Mouse (Mus musculus) MEL (cell line): ENCODE data around the gene Prc1. TPM values are rescaled to one million over a fixed set of nuclear protein-coding genes. Genes with fewer than 3 reads are reported as not detected.

Experiments
- DNase-seq: peaks from one replicate; pipeline ENCODE4 v3.0.0; 2011; ENCODE audit warnings: low read depth, low spot score
- H3K27ac ChIP-seq: 2 replicates; pipeline ENCODE4 v1.5.1; 2012; ENCODE audit warnings: low read depth, mild to moderate bottlenecking, control low read depth, low read length, moderate library complexity; ENCODE audit not compliant: control insufficient read depth
- H3K27me3 ChIP-seq, 2 experiments: fragments of 150-350 bp in 1 of 2; sonication (generic) in 1 of 2; 2 replicates each; pipeline ENCODE4 v1.6.1; 2012; ENCODE audit warnings: low read length in 2 of 2, mild to moderate bottlenecking in 2 of 2, improper control_type of control experiment in 1 of 2, moderate library complexity in 1 of 2; ENCODE audit not compliant: insufficient read depth in 2 of 2, control insufficient read depth in 1 of 2
- H3K36me3 ChIP-seq, 2 experiments: 2 replicates each; pipeline ENCODE4 v1.6.1; 2012 to 2014; ENCODE audit warnings: low read length in 2 of 2, improper control_type of control experiment in 1 of 2, inconsistent platforms in 1 of 2, mild to moderate bottlenecking in 1 of 2; ENCODE audit not compliant: insufficient read depth in 2 of 2, control insufficient read depth in 1 of 2
- H3K4me1 ChIP-seq, 2 experiments: fragments of 150-350 bp in 1 of 2; sonication (generic) in 1 of 2; 2 replicates each; pipeline ENCODE4 v1.6.1; 2012; ENCODE audit warnings: low read length in 2 of 2, improper control_type of control experiment in 1 of 2, mild to moderate bottlenecking in 1 of 2; ENCODE audit not compliant: insufficient read depth in 2 of 2, control insufficient read depth in 1 of 2
- H3K4me3 ChIP-seq, 2 experiments: fragments of 150-350 bp in 1 of 2; sonication (generic) in 1 of 2; 2 replicates each; pipeline ENCODE4 v1.5.1; 2012; ENCODE audit warnings: low read depth in 2 of 2, low read length in 2 of 2, mild to moderate bottlenecking in 2 of 2, moderate library complexity in 2 of 2, control low read depth in 1 of 2, improper control_type of control experiment in 1 of 2; ENCODE audit not compliant: control insufficient read depth in 1 of 2, insufficient read depth in 1 of 2
- H3K79me2 ChIP-seq: 2 replicates; pipeline ENCODE4 v1.6.1; 2012; ENCODE audit warnings: mild to moderate bottlenecking, low read length, moderate library complexity; ENCODE audit not compliant: control insufficient read depth, poor library complexity, insufficient read depth
- H3K9ac ChIP-seq: 2 replicates; pipeline ENCODE4 v1.6.1; 2012; ENCODE audit warnings: low read depth, mild to moderate bottlenecking, control low read depth, low read length, moderate library complexity; ENCODE audit not compliant: control insufficient read depth, poor library complexity, severe bottlenecking
- H3K9me3 ChIP-seq: fragments of 150-350 bp; sonication (generic); replicated peaks from 2 replicates; pipeline ENCODE4 v1.6.1; 2012; ENCODE audit warnings: mild to moderate bottlenecking, low read length, improper control_type of control experiment, moderate library complexity; ENCODE audit not compliant: insufficient read depth
- BHLHE40 ChIP-seq: IDR thresholded peaks from 2 replicates; pipeline ENCODE4 v1.6.1; 2012; ENCODE audit warnings: low read depth, mild to moderate bottlenecking, inconsistent platforms, low read length, improper control_type of control experiment, borderline replicate concordance
- EP300 ChIP-seq, 2 experiments: IDR thresholded peaks; 2 replicates each; pipeline ENCODE4 v1.6.1; 2011; ENCODE audit warnings: improper control_type of control experiment in 2 of 2, low read length in 2 of 2, low read depth in 1 of 2, mild to moderate bottlenecking in 1 of 2
- ETS1 ChIP-seq: IDR thresholded peaks from 2 replicates; pipeline ENCODE4 v1.6.1; 2012; ENCODE audit warnings: low read depth, mild to moderate bottlenecking, inconsistent platforms, low read length, improper control_type of control experiment, moderate library complexity
- HCFC1 ChIP-seq: IDR thresholded peaks from 2 replicates; pipeline ENCODE4 v1.6.1; 2012; ENCODE audit warnings: low read depth, mild to moderate bottlenecking, inconsistent platforms, low read length, improper control_type of control experiment, moderate library complexity
- MAFK ChIP-seq: IDR thresholded peaks from 2 replicates; pipeline ENCODE4 v1.6.1; 2011; ENCODE audit warnings: low read depth, mild to moderate bottlenecking, low read length, improper control_type of control experiment, borderline replicate concordance
- MAX ChIP-seq: IDR thresholded peaks from 2 replicates; pipeline ENCODE4 v1.6.1; 2011; ENCODE audit warnings: low read length, improper control_type of control experiment
- MEF2A ChIP-seq: IDR thresholded peaks from 2 replicates; pipeline ENCODE4 v1.6.1; 2014; ENCODE audit warnings: low read depth, mild to moderate bottlenecking, inconsistent platforms, low read length, improper control_type of control experiment; ENCODE audit not compliant: poor library complexity, insufficient replicate concordance, severe bottlenecking; ENCODE audit errors: extremely low read depth
- MXI1 ChIP-seq: IDR thresholded peaks from 2 replicates; pipeline ENCODE4 v1.6.1; 2011; ENCODE audit warnings: mild to moderate bottlenecking, low read depth, low read length, improper control_type of control experiment
- MYB ChIP-seq: IDR thresholded peaks from 2 replicates; pipeline ENCODE4 v1.6.1; 2011; ENCODE audit warnings: mild to moderate bottlenecking, low read depth, low read length, improper control_type of control experiment
- MYC ChIP-seq: IDR thresholded peaks from 2 replicates; pipeline ENCODE4 v1.6.1; 2011; ENCODE audit warnings: low read depth, mild to moderate bottlenecking, low read length, improper control_type of control experiment, moderate library complexity
- NELFE ChIP-seq: IDR thresholded peaks from 2 replicates; pipeline ENCODE4 v1.6.1; 2011; ENCODE audit warnings: low read depth, low read length, improper control_type of control experiment
- POLR2A ChIP-seq, 2 experiments: IDR thresholded peaks; 2 replicates each; pipeline ENCODE4 v1.6.1; 2011 to 2012; ENCODE audit warnings: low read length in 2 of 2, mild to moderate bottlenecking in 2 of 2, control low read depth in 1 of 2, improper control_type of control experiment in 1 of 2, low read depth in 1 of 2, moderate library complexity in 1 of 2; ENCODE audit not compliant: control insufficient read depth in 1 of 2, insufficient read depth in 1 of 2, poor library complexity in 1 of 2
- POLR2AphosphoS2 ChIP-seq: IDR thresholded peaks from 2 replicates; pipeline ENCODE4 v1.6.1; 2011; ENCODE audit warnings: low read length, improper control_type of control experiment
- POLR2AphosphoS5 ChIP-seq: IDR thresholded peaks from 2 replicates; pipeline ENCODE4 v1.6.1; 2012; ENCODE audit warnings: low read depth, borderline replicate concordance, mild to moderate bottlenecking, inconsistent platforms, low read length, moderate library complexity, mixed read lengths
- RAD21 ChIP-seq: IDR thresholded peaks from 2 replicates; pipeline ENCODE4 v1.6.1; 2011; ENCODE audit warnings: mild to moderate bottlenecking, low read depth, low read length, improper control_type of control experiment
- SMC3 ChIP-seq: IDR thresholded peaks from 2 replicates; pipeline ENCODE4 v1.6.1; 2011; ENCODE audit warnings: low read depth, low read length, improper control_type of control experiment
- TBP ChIP-seq: IDR thresholded peaks from 2 replicates; pipeline ENCODE4 v1.8.0; 2011; ENCODE audit warnings: low read depth, low read length, improper control_type of control experiment
- TCF12 ChIP-seq: IDR thresholded peaks from 2 replicates; pipeline ENCODE4 v1.6.1; 2014; ENCODE audit warnings: low read depth, mild to moderate bottlenecking, inconsistent platforms, low read length, improper control_type of control experiment, moderate library complexity
- USF1 ChIP-seq: IDR thresholded peaks from 2 replicates; pipeline ENCODE4 v1.6.1; 2014; ENCODE audit warnings: low read depth, mild to moderate bottlenecking, inconsistent platforms, low read length, improper control_type of control experiment, moderate library complexity
- USF2 ChIP-seq, 2 experiments: IDR thresholded peaks; 2 replicates each; pipeline ENCODE4 v1.6.1; 2011 to 2012; ENCODE audit warnings: improper control_type of control experiment in 2 of 2, low read length in 2 of 2, borderline replicate concordance in 1 of 2, inconsistent platforms in 1 of 2, low read depth in 1 of 2, mild to moderate bottlenecking in 1 of 2; ENCODE audit not compliant: insufficient read depth in 1 of 2
- ZMIZ1 ChIP-seq: IDR thresholded peaks from 2 replicates; pipeline ENCODE4 v1.6.1; 2012; ENCODE audit warnings: low read depth, mild to moderate bottlenecking, inconsistent platforms, low read length, improper control_type of control experiment, moderate library complexity
- polyA plus RNA-seq, 2 experiments: library from polyadenylated mRNA; stranded (reverse) in 1 of 2; unstranded in 1 of 2; fragments of >175 nt in 1 of 2; fragments of >200 nt in 1 of 2; gene quantifications; 2 replicates each; pipeline versions ENCODE4 v1.2.1 to v1.2.4; 2012; ENCODE audit warnings: low replicate concordance in 2 of 2, low read depth in 1 of 2; ENCODE audit not compliant: insufficient read length in 2 of 2, insufficient read depth in 1 of 2, missing spikeins in 1 of 2
- total RNA-seq: library from RNA; depleted of rRNA; stranded (reverse); fragments of 300-350 nt; gene quantifications from 2 replicates; pipeline ENCODE4 v1.2.3, GENCODE M21; 2012

The Prc1 gene
- total and polyA plus RNA-seq, 3 experiments: 68.5 to 108 (median 82.2) TPM

DNA sequence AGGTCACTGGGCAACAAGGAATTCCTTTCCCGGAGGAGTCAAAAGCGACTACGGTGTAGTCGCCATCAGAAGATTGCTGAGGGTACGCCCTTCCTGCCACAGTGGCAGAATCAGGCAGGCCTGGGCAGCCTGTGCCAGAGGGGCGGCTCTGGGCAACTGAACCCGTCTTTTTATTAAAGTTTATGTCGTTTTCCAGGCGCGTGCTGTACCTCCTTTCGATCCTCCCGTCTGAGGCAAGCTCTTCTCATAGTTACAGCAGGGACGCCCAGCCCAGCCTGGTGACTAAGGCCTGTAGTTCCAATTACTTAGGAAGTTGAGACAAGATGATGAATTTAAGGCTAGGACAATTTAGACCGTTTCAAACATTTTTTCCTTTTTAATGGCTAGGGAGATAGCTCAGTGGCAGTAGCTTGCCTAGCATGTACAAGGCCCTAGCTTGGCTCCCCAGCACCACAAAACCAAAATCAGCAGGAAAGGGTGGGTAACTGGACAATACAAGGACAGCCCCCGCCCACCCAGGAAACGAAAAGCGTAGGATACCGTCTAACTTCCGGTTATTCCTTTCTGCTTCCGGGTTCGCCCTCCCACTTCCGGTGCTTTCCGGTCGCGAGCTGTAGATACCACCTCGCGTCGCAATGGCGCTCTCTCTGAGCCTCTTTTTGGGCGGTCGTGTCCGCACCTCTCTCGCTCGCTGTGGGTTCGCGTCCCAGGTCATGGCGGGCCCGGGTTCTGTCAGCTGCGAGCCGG is 33.5 kb upstream of the Prc1 start, which contains the start of gene Ngrn (continued):
- peak; percentile 41; the same call in 1 of the 2 replicates for TF ChIP-seq MYC

GRCm38 (mm10) chr7:80261372-80261990 is 32.8 kb upstream of the Prc1 start:
- Histone ChIP-seq H3K79me2 (peaks cover 19% of the 10 kb centered on the region), H3K27ac (peak overlapping the region; percentile 56), H3K9ac (peak overlapping the region; percentile 84), H3K27me3 (no peaks in the 10 kb centered on the region), H3K9me3 (no peaks in the 10 kb centered on the region), H3K4me3 (peak overlapping the region; percentile 55 to 77), H3K36me3 (peaks cover 6 to 15% of the 10 kb centered on the region in 2 experiments), H3K4me1 (peaks cover 4 to 17% of the 10 kb centered on the region in 2 experiments)
- TF ChIP-seq POLR2A (IDR thresholded peaks at IDR 0.05; ENCODE audit: control insufficient read depth in 1 of 2, insufficient read depth in 1 of 2, low read depth in 1 of 2, low read length in 2 of 2, poor library complexity in 1 of 2) (no peak), ETS1 (0 out of 2 replicates have a peak, but pooled peaks have one; percentile 6), MXI1 (peak; percentile 68; the same call in 1 of the 2 replicates), EP300 (IDR thresholded peaks at IDR 0.05; ENCODE audit: low read depth in 1 of 2, low read length in 2 of 2) (no peak), MAX (peak; percentile 26; the same call in 1 of the 2 replicates), POLR2AphosphoS2 (no peak), HCFC1 (0 out of 2 replicates have a peak, but pooled peaks have one; percentile 21), RAD21 (no peak), MYC (0 out of 2 replicates have a peak, but pooled peaks have one; percentile 6)
- peak; percentile 62 for DNase-seq

DNA sequence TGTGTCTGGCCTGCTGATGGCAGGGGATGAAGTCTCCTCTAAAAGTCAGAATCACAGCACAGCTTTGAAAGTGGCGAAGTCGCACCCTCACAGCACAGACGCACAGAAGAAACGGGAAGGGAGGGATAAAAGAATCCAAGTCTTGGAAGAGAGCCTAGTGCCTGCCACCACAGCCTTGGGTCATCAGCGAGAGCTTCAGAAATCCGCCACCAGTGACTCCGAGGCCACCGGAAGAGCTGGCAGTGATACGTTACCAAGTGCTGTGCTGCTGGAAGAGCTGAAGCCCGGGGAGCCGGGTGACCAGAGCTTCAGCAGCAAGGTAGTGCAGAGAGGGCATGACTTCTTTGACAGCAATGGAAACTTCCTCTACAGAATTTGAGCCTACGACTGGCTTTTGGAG is 29.6 kb upstream of the Prc1 start:
- H3K27ac ChIP-seq: no peak overlapping the region
- H3K9me3 ChIP-seq: no peaks in the 10 kb centered on the region
- peaks cover 7 to 21% of the 10 kb centered on the region in 2 experiments for H3K4me1 ChIP-seq
- no peak overlapping the region for H3K4me3 ChIP-seq
- peaks cover 20% of the 10 kb centered on the region for H3K79me2 ChIP-seq
- peaks cover 6 to 26% of the 10 kb centered on the region in 2 experiments for H3K36me3 ChIP-seq
- TF ChIP-seq POLR2AphosphoS2: no peak
- no peak for TF ChIP-seq MYB
- no peak for TF ChIP-seq POLR2AphosphoS5
- no peak for TF ChIP-seq TCF12
- no peak for TF ChIP-seq MXI1
- TF ChIP-seq MAFK: no peak
- no peak for TF ChIP-seq SMC3
- TF ChIP-seq MEF2A: no peak
- TF ChIP-seq NELFE: no peak
- TF ChIP-seq USF2 (IDR thresholded peaks at IDR 0.05; ENCODE audit: borderline replicate concordance in 1 of 2, insufficient read depth in 1 of 2, low read depth in 1 of 2, low read length in 2 of 2): no peak
- no peak for TF ChIP-seq EP300 (IDR thresholded peaks at IDR 0.05; ENCODE audit: low read depth in 1 of 2, low read length in 2 of 2)
- TF ChIP-seq MYC: no peak
- no peak for TF ChIP-seq TBP
- no peak for TF ChIP-seq BHLHE40
- TF ChIP-seq USF1: no peak
- no peak for TF ChIP-seq ZMIZ1
- TF ChIP-seq POLR2A (IDR thresholded peaks at IDR 0.05; ENCODE audit: control insufficient read depth in 1 of 2, insufficient read depth in 1 of 2, low read depth in 1 of 2, low read length in 2 of 2, poor library complexity in 1 of 2): no peak
- TF ChIP-seq, all 39 proteins: peak for 0
- Histone ChIP-seq H3K9ac (no peak overlapping the region), H3K27me3 (no peaks in the 10 kb centered on the region)
- no peak for DNase-seq
